Mouse (Mus musculus): ENCODE measurements around the gene Ogfr. TPM values are rescaled to one million over a fixed set of nuclear protein-coding genes. Genes with fewer than 3 reads are reported as not detected.

Gene Ogfr
- total RNA-seq (2021), result 10 to 100 TPM; 30.7 to 35.5 TPM
- long read RNA-seq, experiment 1, transcript Ogfr-201 (7 exons, 2,449 nt), result major isoform, 16 of 28 reads
- long read RNA-seq, experiment 1, partial matches to known transcripts, result 2 of 28 reads
- long read RNA-seq, experiment 1, other reads (novel, unspliced or antisense), result 10 of 28 reads
- long read RNA-seq, experiment 2, transcript Ogfr-201 (7 exons, 2,449 nt), result major isoform, 22 of 42 reads
- long read RNA-seq, experiment 2, partial matches to known transcripts, result 5 of 42 reads
- long read RNA-seq, experiment 2, other reads (novel, unspliced or antisense), result 14 of 42 reads

DNA sequence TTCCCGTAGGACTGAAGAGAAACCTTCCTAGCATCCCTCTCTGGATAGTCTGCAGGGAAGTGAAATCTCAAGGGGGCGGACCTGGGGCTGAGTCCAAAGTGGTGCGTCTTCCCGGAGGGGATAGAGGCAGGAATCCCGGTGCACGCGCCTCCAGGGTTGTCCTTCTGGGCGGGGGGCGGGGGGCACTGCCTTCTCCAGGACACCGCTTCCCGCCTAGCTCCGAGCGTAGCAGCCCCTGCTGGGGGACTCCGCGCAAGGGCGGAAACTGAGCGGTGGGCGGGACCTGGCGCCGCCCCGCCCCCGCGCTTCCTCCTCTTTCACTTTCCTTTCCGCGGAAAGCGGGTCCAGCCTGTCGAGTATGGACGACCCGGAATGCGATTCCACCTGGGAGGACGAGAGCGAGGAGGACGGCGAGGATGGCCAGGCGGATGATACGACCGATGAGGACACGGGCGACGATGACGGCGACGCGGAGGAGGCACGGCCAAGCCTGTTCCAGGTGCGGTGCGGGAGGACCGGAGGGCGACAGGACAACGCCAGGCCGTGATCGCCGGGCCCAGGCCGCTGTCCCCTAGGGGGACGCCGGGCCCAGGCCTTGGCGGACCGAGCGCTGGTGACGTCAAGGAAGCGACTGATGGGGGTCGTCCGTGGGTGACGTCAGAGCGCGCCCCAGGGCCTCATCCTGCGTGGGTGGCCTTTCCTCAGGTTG lies at the start of gene Ogfr:
Gene Ogfr (plus strand): TSS at position 123 of the 709 bp plus-strand sequence.
- intact Hi-C loops (cut with DNase I), result loop anchor here (10.0 kb wide), 2 partner anchors 306 to 376 kb away; partner anchors contain the start of gene Arfgap1
- Histone ChIP-seq H3K4me3 (peak within 1 kb of the TSS; percentile 93), H3K27ac (peak within 1 kb of the TSS; percentile 97)
- peak; percentile 82 to 83 for DNase-seq (ENCODE audit: extremely low spot score in 1 of 2, low spot score in 2 of 2)
- TF ChIP-seq CTCF (IDR thresholded peaks at IDR 0.05), result peak; percentile 47

DNA sequence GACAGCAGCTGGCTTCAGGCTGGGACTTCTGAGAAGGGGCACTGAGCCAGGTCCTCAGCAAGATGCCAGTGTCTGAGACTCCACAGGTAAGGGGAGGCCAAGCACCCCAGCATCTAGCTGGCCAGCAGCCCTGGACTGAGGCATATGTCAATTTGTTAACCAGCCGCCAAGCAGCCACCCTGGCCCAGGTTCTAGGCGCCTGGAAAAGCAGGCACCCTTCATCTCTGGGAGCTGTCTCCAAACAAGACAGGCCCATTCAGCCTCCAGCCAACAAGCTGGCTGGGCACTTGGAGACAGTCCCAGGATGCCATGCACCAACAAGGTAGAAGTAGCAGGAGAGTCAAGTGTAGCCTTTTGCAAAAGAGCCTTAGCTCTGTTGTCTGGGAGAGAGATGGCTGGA lies 45.4 kb upstream of the Ogfr start:
- H3K27ac ChIP-seq, result no peak overlapping the region
- intact Hi-C loops (cut with DNase I), result no loop called here

GRCm38 (mm10) chr2:180545046-180545445 lies 44.0 kb upstream of the Ogfr start:
- H3K27ac ChIP-seq, result no peak overlapping the region
- no peak for TF ChIP-seq CTCF (IDR thresholded peaks at IDR 0.05)
- no peak for DNase-seq (ENCODE audit: extremely low spot score in 1 of 2, low spot score in 2 of 2)
- no peak overlapping the region for H3K4me3 ChIP-seq
- intact Hi-C loops (cut with DNase I), result no loop called here

More for the DNA sequence above, 45.4 kb upstream of the Ogfr start:
- TF ChIP-seq CTCF (IDR thresholded peaks at IDR 0.05), result no peak
- no peak overlapping the region for H3K4me3 ChIP-seq
- no peak for DNase-seq (ENCODE audit: extremely low spot score in 1 of 2, low spot score in 2 of 2)

DNA sequence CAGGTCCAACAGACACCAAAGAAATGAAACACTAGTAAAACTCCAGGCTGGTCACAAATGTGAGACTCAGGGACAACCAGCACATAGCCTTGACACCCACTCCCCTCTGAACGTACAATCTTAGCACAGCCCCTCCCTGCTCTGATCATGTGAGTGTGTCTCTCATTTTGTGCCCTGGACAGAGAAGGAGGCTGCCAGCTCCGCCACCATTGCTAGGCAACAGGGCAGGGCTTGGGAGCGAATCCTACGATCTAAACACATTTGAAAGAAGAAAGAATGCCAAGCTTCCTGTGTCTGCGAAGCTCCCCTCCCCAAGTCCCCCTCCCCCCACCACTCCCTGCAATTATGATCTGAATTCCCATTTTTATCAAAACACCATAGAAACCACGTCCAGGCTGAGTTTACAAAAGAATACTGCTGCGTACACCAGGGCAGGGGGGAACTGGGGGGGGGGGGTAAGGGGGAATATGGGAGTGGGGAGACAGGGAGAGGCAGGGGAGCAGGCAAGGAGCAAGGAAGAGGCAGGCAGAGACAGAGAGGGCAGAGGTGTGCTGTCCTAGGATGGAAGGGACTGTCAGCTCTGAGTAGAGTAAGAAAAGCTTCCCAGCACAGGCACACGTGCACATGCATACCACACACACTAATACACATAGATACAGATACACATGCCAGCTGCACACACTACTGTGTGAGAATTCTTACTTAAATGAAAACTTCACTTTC lies 41.5 kb upstream of the Ogfr start:
- TF ChIP-seq CTCF (IDR thresholded peaks at IDR 0.05), result no peak
- DNase-seq (ENCODE audit: extremely low spot score in 1 of 2, low spot score in 2 of 2), result peak in 1 of 2 experiments; percentile 22
- no peak overlapping the region for H3K4me3 ChIP-seq
- intact Hi-C loops (cut with DNase I), result no loop called here
- no peak overlapping the region for H3K27ac ChIP-seq

- intact Hi-C loops (cut with DNase I), result no loop called here
Observed at GRCm38 (mm10) chr2:180552340-180552739, 36.7 kb upstream of the Ogfr start.

DNA sequence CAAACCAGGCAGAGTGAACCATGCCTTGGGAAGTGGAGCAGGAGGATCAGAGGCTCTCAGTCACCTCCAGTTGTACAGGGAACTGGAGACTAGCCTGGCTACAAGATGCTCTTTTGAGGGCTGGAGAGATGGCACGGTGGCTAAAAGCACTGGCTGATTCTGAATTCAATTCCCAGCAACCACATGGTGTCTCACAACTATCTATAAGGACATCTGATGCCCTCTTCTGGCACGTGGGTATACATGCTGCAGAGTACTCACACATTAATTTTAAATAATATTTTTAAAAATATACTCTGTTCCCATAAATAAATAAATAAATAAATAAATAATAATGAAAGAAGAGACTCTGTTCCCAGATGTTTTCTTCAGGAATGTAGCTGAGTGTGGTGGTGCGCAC lies 33.8 kb upstream of the Ogfr start:
- Histone ChIP-seq H3K27ac (no peak overlapping the region), H3K4me3 (no peak overlapping the region)
- peak; percentile 42 for TF ChIP-seq CTCF (IDR thresholded peaks at IDR 0.05)
- intact Hi-C loops (cut with DNase I), result no loop called here
- no peak for DNase-seq (ENCODE audit: extremely low spot score in 1 of 2, low spot score in 2 of 2)

More at GRCm38 (mm10) chr2:180552340-180552739, 36.7 kb upstream of the Ogfr start:
- DNase-seq (ENCODE audit: extremely low spot score in 1 of 2, low spot score in 2 of 2), result no peak
- Histone ChIP-seq H3K4me3 (no peak overlapping the region), H3K27ac (no peak overlapping the region)
- no peak for TF ChIP-seq CTCF (IDR thresholded peaks at IDR 0.05)

DNA sequence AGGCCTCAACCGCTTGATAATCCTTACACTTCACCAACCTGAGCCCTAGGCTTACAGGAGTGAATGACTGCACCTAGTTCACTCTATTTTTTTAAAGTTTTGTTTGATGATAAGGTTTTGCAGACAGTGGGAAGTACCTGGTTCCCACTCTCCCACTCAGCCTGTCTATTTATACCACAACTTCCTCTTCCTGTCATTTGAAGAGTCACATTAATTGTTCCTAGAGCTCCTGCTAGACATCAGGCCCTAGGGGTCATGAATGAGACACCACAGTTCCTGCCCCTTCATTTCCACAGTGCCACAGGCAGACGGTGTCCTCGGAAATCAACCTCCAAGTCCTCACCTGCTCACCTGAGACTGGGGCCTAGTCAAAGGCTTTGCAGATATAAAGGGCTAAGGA lies 32.6 kb upstream of the Ogfr start:
- intact Hi-C loops (cut with DNase I), result no loop called here
- TF ChIP-seq CTCF (IDR thresholded peaks at IDR 0.05), result no peak

GRCm38 (mm10) chr2:180560245-180560644 lies 28.8 kb upstream of the Ogfr start:
- intact Hi-C loops (cut with DNase I), result loop anchor here (2.0 to 5.0 kb wide), 2 partner anchors 87 to 193 kb away; no protein-coding TSS in a partner anchor
- Histone ChIP-seq H3K4me3 (no peak overlapping the region), H3K27ac (no peak overlapping the region)
- DNase-seq (ENCODE audit: extremely low spot score in 1 of 2, low spot score in 2 of 2), result no peak
- peak; percentile 54 for TF ChIP-seq CTCF (IDR thresholded peaks at IDR 0.05)

More for the DNA sequence above, 32.6 kb upstream of the Ogfr start:
- H3K27ac ChIP-seq, result no peak overlapping the region
- H3K4me3 ChIP-seq, result no peak overlapping the region
- DNase-seq (ENCODE audit: extremely low spot score in 1 of 2, low spot score in 2 of 2), result no peak

DNA sequence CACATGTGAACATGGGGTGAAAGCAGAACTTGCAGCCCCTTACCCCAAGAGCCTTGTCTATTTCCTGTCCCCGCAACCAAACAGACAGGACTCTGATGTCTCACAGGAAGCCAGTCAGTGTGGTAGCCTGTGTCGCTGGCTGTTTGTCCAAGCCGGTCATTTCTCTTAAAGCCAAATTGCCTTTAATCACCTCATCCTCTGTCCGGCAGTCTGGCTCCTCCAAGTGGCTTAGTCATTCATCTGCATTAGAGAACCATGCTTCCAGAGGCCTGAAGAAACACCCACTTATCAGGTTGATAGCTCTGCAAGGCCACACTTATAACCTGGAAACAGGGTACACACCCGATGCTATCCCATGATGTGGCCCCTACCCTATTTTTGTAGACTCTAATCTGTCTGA lies 26.9 kb upstream of the Ogfr start:
- TF ChIP-seq CTCF (IDR thresholded peaks at IDR 0.05), result no peak; the same call in 1 of the 2 replicates
- DNase-seq (ENCODE audit: extremely low spot score in 1 of 2, low spot score in 2 of 2), result no peak
- Histone ChIP-seq H3K27ac (no peak overlapping the region), H3K4me3 (no peak overlapping the region)
- intact Hi-C loops (cut with DNase I), result loop anchor here (5.0 kb wide), 1 partner anchor 195 kb away; no protein-coding TSS in a partner anchor

GRCm38 (mm10) chr2:180563296-180563695 lies 25.7 kb upstream of the Ogfr start:
- no peak overlapping the region for H3K27ac ChIP-seq
- no peak for DNase-seq (ENCODE audit: extremely low spot score in 1 of 2, low spot score in 2 of 2)
- intact Hi-C loops (cut with DNase I), result loop anchor here (5.0 kb wide), 1 partner anchor 196 kb away; no protein-coding TSS in a partner anchor

GRCm38 (mm10) chr2:180563841-180564240 lies 25.2 kb upstream of the Ogfr start:
- intact Hi-C loops (cut with DNase I), result loop anchor here (5.0 kb wide), 1 partner anchor 197 kb away; no protein-coding TSS in a partner anchor
- no peak for DNase-seq (ENCODE audit: extremely low spot score in 1 of 2, low spot score in 2 of 2)
- Histone ChIP-seq H3K4me3 (no peak overlapping the region), H3K27ac (no peak overlapping the region)
- no peak for TF ChIP-seq CTCF (IDR thresholded peaks at IDR 0.05)

More at GRCm38 (mm10) chr2:180563296-180563695, 25.7 kb upstream of the Ogfr start:
- no peak for TF ChIP-seq CTCF (IDR thresholded peaks at IDR 0.05)
- no peak overlapping the region for H3K4me3 ChIP-seq
